Mouse (Mus musculus): ENCODE measurements at regions not wholly inside any gene's neighbourhood (a gene's known extent, or its start where the extent isn't known, plus 50 kb on each side); places are given as distances from the start of the nearest gene placed in this dataset.

GRCm38 (mm10) chr12:98058977-98059376 lies 200.3 kb downstream of the Galc start:
- H3K36me3 ChIP-seq (ENCODE audit: insufficient read depth): no peaks in the 10 kb centered on the region
- WGBS: 91% methylated on average over 2 of the region's 2 CpGs
- no peaks in the 10 kb centered on the region for H3K9me3 ChIP-seq (ENCODE audit: low read depth, low read length)
- H3K4me2 ChIP-seq: no peak overlapping the region
- ATAC-seq (ENCODE audit: insufficient read depth): no peak
- no peak overlapping the region for H3K27ac ChIP-seq (ENCODE audit: low read depth)
- H3K27me3 ChIP-seq (ENCODE audit: insufficient read depth, low read length): no peaks in the 10 kb centered on the region
- H3K4me1 ChIP-seq (ENCODE audit: insufficient read depth): no peaks in the 10 kb centered on the region
- no peak overlapping the region for H3K9ac ChIP-seq
- H3K4me3 ChIP-seq (ENCODE audit: low read depth, low read length): no peak overlapping the region
- no peak for TF ChIP-seq CTCF (IDR thresholded peaks at IDR 0.05; ENCODE audit: low read depth)
- DNase-seq: no peak

DNA sequence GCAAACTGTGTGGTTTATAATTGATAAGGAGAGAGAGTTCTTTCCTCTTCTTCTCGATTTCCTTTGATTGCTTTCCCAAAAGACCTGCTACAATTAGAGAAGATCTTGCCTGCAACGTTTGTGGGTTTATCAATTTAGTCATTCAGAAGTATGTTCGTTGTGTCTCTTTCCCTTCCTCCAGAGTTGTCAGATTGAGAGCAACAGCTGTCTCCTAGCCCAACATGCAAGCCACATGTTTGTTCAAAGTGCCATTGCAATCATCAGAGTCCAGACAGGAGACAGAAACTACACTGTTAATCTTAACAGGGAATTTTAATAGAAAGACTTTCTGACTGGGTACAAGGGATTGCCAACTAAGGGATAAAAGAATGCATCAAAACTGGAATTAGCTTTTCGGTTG lies 208.3 kb downstream of the Galc start:
- WGBS: 41% methylated on average over 4 of the region's 4 CpGs
- Histone ChIP-seq H3K4me3 (ENCODE audit: low read depth, low read length) (no peak overlapping the region), H3K36me3 (ENCODE audit: insufficient read depth) (no peaks in the 10 kb centered on the region), H3K27me3 (ENCODE audit: insufficient read depth, low read length) (no peaks in the 10 kb centered on the region), H3K9ac (no peak overlapping the region), H3K4me2 (no peak overlapping the region), H3K4me1 (ENCODE audit: insufficient read depth) (no peaks in the 10 kb centered on the region; the same call in 1 of the 2 replicates), H3K9me3 (ENCODE audit: low read depth, low read length) (no peaks in the 10 kb centered on the region), H3K27ac (ENCODE audit: low read depth) (no peak overlapping the region)
- no peak for TF ChIP-seq CTCF (IDR thresholded peaks at IDR 0.05; ENCODE audit: low read depth)
- no peak for ATAC-seq (ENCODE audit: insufficient read depth)
- no peak for DNase-seq

DNA sequence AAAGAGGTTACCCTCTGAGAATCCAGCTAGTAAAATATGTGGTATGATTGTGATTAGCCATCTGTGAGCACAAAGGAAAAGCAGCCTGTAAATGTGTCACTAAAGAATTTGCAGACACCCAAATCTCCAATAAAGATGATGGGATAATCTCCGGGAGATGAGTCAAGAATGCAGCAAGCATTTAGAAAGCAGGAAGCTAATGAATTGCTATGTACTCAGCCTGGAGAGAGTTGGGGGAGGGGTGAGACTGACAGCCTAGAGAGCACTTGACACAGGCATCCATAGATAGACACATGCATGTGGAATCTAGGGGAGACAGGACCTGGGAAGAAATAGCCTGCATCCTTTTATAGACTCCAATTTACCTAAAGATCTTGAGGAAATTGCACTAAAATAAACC lies 208.8 kb downstream of the Galc start:
- WGBS: 5% methylated on average over 1 of the region's 1 CpGs
- ATAC-seq (ENCODE audit: insufficient read depth) (peak; percentile 76; the same call in 1 of the 2 replicates), DNase-seq (peak; percentile 56)
- Histone ChIP-seq H3K9me3 (ENCODE audit: low read depth, low read length) (no peaks in the 10 kb centered on the region), H3K36me3 (ENCODE audit: insufficient read depth) (no peaks in the 10 kb centered on the region), H3K9ac (no peak overlapping the region), H3K4me1 (ENCODE audit: insufficient read depth) (no peaks in the 10 kb centered on the region; the same call in 1 of the 2 replicates), H3K4me3 (ENCODE audit: low read depth, low read length) (no peak overlapping the region), H3K27me3 (ENCODE audit: insufficient read depth, low read length) (no peaks in the 10 kb centered on the region), H3K4me2 (no peak overlapping the region), H3K27ac (ENCODE audit: low read depth) (no peak overlapping the region)
- no peak for TF ChIP-seq CTCF (IDR thresholded peaks at IDR 0.05; ENCODE audit: low read depth)

DNA sequence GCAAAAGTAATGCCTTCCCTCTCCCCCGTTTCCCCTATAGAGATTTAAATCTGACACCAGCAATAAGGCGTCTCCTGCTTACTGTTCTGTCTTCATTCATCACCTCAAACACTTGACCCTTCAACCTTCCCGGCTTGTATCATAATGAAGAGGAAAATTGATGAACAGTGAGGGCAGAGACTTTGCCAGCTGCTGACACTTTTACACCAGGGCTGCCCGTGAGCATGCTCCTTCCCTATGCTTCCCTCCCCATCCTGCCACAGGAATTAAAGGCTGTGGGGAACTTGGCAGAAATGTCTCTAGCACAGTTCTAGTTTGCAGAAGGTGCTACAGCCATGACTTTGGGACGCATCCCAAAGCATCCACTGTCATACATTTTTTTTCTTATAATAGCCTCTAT lies 209.2 kb downstream of the Galc start:
- no peak for TF ChIP-seq CTCF (IDR thresholded peaks at IDR 0.05; ENCODE audit: low read depth)
- no peaks in the 10 kb centered on the region; the same call in 1 of the 2 replicates for H3K4me1 ChIP-seq (ENCODE audit: insufficient read depth)
- no peak overlapping the region for H3K9ac ChIP-seq
- no peak overlapping the region for H3K4me2 ChIP-seq
- H3K9me3 ChIP-seq (ENCODE audit: low read depth, low read length): no peaks in the 10 kb centered on the region
- 11% methylated on average over 5 of the region's 5 CpGs for WGBS
- H3K27me3 ChIP-seq (ENCODE audit: insufficient read depth, low read length): no peaks in the 10 kb centered on the region
- no peak overlapping the region for H3K4me3 ChIP-seq (ENCODE audit: low read depth, low read length)
- DNase-seq: no peak
- H3K27ac ChIP-seq (ENCODE audit: low read depth): no peak overlapping the region
- H3K36me3 ChIP-seq (ENCODE audit: insufficient read depth): no peaks in the 10 kb centered on the region
- ATAC-seq (ENCODE audit: insufficient read depth): peak; percentile 61; the same call in 1 of the 2 replicates

DNA sequence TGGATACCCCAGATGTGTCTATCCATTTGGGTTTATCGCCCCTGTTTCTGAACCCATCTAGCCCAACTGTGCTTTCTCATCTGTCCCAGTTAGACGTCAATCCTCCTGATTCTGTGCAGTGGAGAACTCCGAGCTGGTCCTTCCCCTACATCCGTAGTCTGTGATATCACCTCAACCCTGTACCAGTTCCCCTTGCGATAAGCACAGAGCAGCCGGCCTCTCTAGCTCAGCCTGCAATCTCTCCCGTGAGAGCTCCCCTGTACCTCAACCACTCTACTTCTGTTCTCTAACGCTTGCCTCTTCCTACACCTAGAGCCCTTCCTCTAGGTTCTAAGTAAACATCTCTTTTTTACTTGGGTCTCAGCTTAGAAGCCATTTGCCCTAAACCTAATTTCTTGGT lies 211.5 kb downstream of the Galc start:
- WGBS: 67% methylated on average over 8 of the region's 8 CpGs
- DNase-seq: no peak
- Histone ChIP-seq H3K9ac (no peak overlapping the region), H3K4me1 (ENCODE audit: insufficient read depth) (no peaks in the 10 kb centered on the region; the same call in 1 of the 2 replicates), H3K36me3 (ENCODE audit: insufficient read depth) (no peaks in the 10 kb centered on the region), H3K4me2 (no peak overlapping the region), H3K27ac (ENCODE audit: low read depth) (no peak overlapping the region), H3K4me3 (ENCODE audit: low read depth, low read length) (no peak overlapping the region), H3K27me3 (ENCODE audit: insufficient read depth, low read length) (no peaks in the 10 kb centered on the region), H3K9me3 (ENCODE audit: low read depth, low read length) (no peaks in the 10 kb centered on the region)
- no peak for ATAC-seq (ENCODE audit: insufficient read depth)
- no peak for TF ChIP-seq CTCF (IDR thresholded peaks at IDR 0.05; ENCODE audit: low read depth)

DNA sequence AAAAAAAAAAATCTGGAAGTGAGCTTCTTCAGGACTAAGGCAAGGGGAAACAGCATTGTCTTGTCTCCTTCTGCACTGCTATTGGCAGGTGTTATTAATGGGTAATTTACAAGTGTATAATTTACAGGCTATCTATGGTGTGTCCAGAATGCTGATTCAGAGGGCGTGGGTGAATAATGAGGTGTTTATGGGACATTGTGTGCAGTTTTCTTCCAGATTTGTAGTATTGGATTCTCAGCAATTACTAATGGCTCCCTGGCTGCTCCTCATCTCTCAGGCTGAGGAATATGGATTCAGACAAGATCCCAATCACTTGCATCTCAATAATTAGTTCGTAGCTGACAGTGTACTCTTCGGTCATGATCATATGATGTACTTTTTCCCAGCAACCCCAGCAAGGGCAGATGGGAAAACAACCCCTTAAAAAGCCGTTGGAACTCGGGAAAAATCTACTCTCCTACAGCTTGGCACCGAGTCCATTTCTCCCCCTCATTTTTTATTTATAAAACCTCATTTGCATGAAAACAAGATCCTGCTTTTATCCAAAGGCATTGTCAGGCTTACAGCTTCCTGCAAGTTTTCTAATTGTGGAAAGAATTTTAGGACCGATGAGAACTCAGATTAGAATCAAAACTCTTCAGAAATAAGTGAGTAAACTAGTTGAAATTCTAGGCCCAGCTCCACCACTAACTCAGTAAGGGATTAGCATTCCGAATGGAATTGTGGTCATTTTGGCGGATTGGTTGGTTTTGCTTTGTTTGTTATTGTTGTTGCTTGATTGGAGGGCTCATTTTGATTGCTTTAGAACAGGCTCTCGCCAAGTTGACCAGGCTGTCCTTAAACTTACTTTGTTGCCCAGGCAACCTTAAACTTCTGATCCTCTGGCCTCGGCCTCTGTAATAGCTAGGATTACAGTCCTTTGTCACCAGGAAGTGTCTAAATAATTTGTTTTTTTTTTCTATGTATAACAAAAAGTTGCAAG lies 212.5 kb downstream of the Galc start:
- Histone ChIP-seq H3K4me1 (ENCODE audit: insufficient read depth) (no peaks in the 10 kb centered on the region; the same call in 1 of the 2 replicates), H3K9me3 (ENCODE audit: low read depth, low read length) (no peaks in the 10 kb centered on the region), H3K27ac (ENCODE audit: low read depth) (no peak overlapping the region), H3K27me3 (ENCODE audit: insufficient read depth, low read length) (no peaks in the 10 kb centered on the region), H3K4me3 (ENCODE audit: low read depth, low read length) (no peak overlapping the region), H3K9ac (no peak overlapping the region), H3K4me2 (no peak overlapping the region), H3K36me3 (ENCODE audit: insufficient read depth) (no peaks in the 10 kb centered on the region)
- no peak for TF ChIP-seq CTCF (IDR thresholded peaks at IDR 0.05; ENCODE audit: low read depth)
- ATAC-seq (ENCODE audit: insufficient read depth) (no peak), DNase-seq (no peak)
- WGBS: 62% methylated on average over 11 of the region's 11 CpGs

GRCm38 (mm10) chr12:98045784-98046458 lies 213.3 kb downstream of the Galc start:
- WGBS: 56% methylated on average over 5 of the region's 5 CpGs
- Histone ChIP-seq H3K4me1 (ENCODE audit: insufficient read depth) (no peaks in the 10 kb centered on the region; the same call in 1 of the 2 replicates), H3K36me3 (ENCODE audit: insufficient read depth) (no peaks in the 10 kb centered on the region), H3K27me3 (ENCODE audit: insufficient read depth, low read length) (no peaks in the 10 kb centered on the region), H3K27ac (ENCODE audit: low read depth) (no peak overlapping the region), H3K9me3 (ENCODE audit: low read depth, low read length) (no peaks in the 10 kb centered on the region), H3K9ac (no peak overlapping the region), H3K4me3 (ENCODE audit: low read depth, low read length) (no peak overlapping the region), H3K4me2 (no peak overlapping the region)
- no peak for TF ChIP-seq CTCF (IDR thresholded peaks at IDR 0.05; ENCODE audit: low read depth)
- no peak for DNase-seq
- no peak for ATAC-seq (ENCODE audit: insufficient read depth)

Data from lung, embryonic 14.5 days (tissue).